Mouse (Mus musculus) cerebellum, adult (tissue): ENCODE data around the gene Ergic1.

Experiments
- ATAC-seq: cut with Nextera tagmentation; 2 replicates; pipeline ENCODE4 v1.9.2; 2017; ENCODE audit warnings: mild to moderate bottlenecking, moderate library complexity, mixed read lengths; ENCODE audit not compliant: insufficient number of reproducible peaks, low FRiP score, low TSS enrichment

The Ergic1 gene

DNA sequence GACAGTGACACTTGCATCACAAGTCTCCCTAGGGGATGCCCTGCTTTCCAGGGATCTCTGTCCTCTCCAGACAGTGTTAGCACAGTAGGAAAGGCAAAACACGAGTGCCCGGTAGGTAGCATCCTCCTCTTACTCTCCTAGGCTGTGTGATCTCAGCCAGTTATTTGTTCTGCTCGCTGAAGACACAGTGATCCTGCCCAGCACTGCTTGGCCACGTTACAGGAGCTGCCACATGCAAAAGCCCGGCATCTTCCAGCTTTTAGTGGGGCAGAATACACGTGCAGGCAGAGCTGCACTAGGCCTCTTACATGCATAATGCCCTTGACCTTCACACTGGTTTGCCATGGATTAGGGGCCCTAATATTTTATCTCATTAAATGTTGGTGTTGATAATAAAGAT, 58.3 kb downstream of the Ergic1 start:
- no peak for ATAC-seq

GRCm38 (mm10) chr17:26620292-26620691, 59.0 kb downstream of the Ergic1 start:
- no peak for ATAC-seq

DNA sequence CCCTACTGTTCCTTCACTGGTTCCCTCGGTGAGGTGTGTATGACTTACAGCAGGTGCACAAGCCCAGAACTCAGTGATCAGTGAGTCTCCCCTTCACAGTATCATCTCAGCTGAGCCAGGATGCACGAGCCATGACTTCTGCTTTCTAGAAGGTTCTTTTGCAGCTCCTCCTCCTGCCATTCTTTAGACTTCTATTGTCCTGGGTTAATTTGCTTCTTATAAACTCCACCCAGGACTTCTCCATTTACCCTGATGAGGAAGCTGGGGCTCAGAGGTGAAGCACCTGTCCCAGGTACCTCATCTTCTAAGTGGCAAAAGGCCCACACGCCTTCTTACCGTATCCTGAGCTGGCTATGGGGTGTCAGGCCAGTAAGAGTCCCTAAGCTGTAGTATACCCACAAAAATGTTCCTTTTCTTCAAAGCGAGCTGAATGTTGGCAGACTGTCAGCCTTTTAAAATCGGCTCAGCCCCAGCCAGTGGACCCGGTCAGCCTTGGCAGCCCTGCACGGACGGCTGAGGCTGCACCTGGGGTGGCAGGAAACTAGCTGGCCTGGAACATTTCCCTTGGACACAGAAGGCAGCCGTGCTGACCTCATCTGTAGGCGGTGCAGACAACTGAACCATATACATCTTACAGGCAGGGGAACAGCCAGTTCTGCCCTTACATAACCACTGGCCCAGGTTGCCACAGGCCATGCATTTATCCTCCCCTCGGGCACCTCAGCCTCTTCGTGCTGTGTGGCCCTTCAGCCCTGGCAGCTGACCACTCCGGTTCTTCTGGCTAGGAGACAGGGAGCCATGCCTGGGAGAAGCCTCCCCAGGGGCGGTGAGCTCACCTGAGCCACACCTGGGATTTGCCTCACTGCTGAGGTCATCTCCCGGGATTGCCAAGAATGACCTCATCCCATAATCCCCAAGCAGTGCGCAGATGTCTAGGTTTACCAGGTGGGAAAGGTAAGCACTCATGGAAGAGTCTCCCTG, 59.8 kb downstream of the Ergic1 start:
- peak; percentile 85 for ATAC-seq

DNA sequence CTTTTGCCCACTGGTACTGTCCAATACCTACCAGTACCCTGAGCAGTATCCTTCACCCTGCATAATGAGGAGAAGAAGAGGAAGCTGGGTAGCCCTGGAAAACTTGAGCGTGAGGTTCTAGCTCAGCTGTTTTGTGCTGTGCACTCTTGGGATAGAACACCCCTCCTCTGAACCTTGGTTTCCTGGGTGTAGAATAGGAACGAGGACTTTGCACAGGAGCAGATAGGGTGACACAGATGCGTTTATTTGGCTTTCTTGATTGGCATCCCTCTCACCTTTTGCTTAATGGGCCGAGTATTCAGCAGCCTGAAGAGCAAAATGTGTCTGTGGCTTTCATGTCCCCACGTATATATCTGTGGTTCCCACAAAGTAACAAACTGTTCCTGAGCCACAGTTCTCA, 60.6 kb downstream of the Ergic1 start:
- no peak for ATAC-seq

DNA sequence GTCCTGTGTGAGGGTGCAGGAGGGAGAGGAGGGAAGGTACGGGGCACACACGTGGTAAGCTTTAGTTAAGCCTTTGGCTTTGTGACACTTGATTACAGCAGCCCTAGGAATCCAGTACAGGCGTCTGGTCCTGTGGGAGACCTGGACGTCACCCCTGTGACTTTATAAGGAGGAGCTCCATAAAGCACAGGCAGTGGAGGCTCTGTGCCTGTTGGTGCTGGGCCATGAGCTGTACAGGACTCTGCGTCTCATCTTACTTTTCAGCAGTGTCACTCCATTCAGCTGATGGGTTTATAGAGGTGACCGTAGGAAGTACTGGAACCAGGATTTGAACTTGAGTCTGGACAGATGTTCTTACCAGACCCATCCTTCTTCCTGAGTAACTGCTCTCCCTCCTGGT, 62.7 kb downstream of the Ergic1 start:
- ATAC-seq = no peak

DNA sequence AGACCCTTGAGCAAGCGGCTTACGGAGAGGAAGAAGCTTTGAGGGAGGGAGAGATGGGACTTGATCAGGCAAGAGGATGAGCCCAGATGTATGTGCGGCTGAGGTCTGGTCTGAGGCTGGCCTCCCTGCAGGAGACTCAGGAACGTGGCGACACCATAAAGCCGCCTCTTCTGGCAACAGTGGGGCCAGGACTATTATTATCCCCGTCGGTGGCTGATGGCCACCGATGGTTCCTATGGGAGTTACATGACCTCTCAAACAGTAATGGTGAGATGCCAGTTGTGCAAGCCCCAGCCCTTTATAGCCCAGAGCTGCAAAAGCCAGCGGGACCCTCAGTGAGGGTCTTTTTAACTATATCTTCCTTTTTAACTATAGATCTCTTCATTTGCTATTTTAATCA, 63.7 kb downstream of the Ergic1 start:
- ATAC-seq = no peak

DNA sequence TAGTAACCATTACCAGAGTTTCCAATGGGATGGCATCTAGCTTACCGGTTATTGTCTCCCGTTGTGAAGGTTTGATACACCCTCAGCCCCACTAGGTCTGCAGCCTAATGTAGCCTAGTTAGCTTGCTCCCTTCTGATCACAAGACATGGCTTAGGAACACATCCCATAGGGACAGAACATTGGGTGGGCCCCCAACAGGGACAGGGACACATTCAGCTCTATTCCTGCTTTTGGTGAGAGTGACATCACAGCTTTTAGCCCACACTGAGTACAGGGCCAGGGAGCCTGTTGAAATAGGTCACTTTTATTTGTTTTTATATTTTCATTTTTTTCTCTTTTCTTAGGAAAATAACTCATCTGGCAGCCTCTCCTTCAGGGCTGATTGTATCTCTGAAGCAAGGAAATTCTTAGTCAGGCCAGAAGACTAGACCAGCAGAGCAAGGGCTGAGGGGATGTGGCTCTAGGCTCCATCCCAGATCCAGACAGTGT, 64.3 kb downstream of the Ergic1 start:
- ATAC-seq = no peak

GRCm38 (mm10) chr17:26628479-26628878, 67.2 kb downstream of the Ergic1 start:
- no peak for ATAC-seq

- ATAC-seq = no peak
These were observed 67.6 kb downstream of the Ergic1 start for GRCm38 (mm10) chr17:26628936-26629335.

- ATAC-seq = no peak
These were observed 70.6 kb downstream of the Ergic1 start for GRCm38 (mm10) chr17:26631811-26632327.

DNA sequence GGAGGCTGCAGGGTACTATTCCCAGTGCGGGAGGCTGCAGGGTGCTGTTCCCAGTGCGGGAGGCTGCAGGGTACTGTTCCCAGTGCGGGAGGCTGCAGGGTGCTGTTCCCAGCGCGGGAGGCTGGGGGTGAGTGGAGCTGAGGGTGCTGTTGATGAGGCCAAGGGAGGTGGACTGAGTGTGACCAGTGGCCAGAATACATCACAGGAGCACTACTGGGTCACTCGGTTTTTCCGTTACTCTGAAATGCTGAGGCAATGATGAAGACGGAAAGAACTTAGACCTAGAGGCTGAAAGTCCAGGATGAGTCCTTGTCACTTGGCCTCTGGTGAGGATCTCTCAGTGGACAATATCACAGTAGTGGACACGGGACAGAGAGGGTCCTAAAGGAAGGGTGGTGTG, 71.9 kb downstream of the Ergic1 start:
- ATAC-seq = no peak

- no peak for ATAC-seq
These were observed 72.6 kb downstream of the Ergic1 start for GRCm38 (mm10) chr17:26633926-26634325.

- no peak for ATAC-seq
These were observed 73.2 kb downstream of the Ergic1 start for GRCm38 (mm10) chr17:26634539-26634938.

GRCm38 (mm10) chr17:26635951-26636350, 74.7 kb downstream of the Ergic1 start:
- no peak for ATAC-seq

DNA sequence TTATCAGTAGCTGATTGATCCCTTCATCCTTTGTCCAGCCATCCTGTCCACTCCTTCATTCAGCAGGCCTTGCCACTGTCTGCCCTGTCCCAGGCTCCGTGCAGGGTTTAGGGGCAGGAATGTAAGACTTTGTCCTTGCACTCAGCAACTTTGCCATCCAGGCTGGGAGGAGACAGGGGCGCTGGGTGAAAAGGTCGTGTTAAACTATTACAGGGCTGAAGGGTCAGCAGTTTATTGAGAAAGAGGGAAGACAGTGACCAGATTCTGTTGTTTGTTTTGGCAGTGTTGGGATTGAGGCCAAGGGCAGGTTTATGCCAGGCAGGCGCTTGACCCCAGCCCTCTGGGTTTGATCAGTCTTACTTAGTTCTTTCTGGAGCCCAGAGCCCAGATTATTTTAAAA, 76.6 kb downstream of the Ergic1 start:
- no peak for ATAC-seq

GRCm38 (mm10) chr17:26638655-26639054, 77.4 kb downstream of the Ergic1 start:
- peak; percentile 74; the same call in 1 of the 2 replicates for ATAC-seq

GRCm38 (mm10) chr17:26639791-26640190, 78.5 kb downstream of the Ergic1 start:
- no peak for ATAC-seq

DNA sequence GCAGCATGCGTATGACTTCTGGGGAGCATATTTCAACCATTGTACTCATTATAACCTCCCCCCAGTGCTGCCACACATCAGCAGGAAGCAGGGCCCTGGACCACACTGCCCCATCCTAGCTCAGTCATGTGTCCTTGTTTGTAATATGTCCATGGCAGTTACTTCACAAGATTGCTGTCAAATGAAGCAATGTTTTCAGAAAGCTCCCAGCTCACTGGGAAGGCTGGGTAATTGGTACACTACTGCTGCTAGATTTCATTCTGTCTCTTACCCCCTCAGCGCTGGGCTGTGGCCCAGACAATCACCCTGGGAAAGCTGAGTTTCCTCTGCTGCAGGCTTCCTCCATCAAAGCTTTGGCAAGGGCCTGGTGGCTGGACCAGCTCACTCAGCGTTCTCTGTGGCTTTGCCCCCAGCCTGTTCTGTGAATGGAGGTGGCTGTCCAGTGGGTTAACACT, 79.0 kb downstream of the Ergic1 start:
- ATAC-seq = no peak

DNA sequence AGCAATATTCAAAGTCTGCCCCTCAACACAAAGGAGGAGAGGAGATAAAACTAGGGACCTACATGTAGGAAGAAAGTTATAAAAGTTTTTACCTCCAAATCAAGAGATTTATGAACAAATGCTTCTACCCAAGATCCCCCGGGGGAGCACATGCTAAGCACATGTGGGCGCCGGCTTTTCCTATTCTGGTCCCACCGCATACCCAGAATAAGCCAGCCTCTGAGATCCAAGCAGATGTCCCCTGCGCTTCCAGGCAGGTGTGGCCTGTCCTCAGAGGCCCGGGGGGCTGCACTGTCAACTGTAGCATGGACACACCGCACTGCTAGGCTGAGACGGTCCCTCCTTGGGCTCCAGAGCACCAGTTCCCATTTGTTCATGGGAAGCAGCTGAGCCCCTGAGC, 82.2 kb downstream of the Ergic1 start:
- no peak for ATAC-seq

GRCm38 (mm10) chr17:26643993-26644392, 82.7 kb downstream of the Ergic1 start:
- ATAC-seq = no peak

- no peak for ATAC-seq
These were observed 83.5 kb downstream of the Ergic1 start for GRCm38 (mm10) chr17:26644509-26645410.
